ENCODE assay signal across 8 mouse cellular contexts in the genomic region with DNA sequence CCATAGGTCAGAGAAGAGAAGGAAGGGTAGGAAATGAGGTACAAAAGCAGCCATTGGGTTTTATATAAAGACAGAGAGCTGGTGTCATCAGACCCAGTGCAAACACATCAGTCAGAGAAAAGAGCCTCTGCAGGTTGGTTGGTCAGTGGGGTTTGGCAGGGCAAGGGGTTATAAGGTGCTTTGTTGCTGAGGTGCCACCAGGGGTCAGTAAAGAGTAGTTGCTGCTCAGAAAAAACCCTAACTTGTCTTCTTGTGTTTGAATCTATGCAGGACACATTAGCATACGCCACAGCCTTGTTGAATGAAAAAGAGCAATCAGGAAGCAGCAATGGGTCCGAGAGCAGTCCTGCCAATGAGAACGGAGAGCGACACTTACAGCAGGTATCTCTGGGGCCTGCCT. TPM values are rescaled to one million over a fixed set of nuclear protein-coding genes. Genes with fewer than 3 reads are reported as not detected.
DNase-seq lines count a peak whose midpoint lies in the region; ATAC-seq and TF ChIP-seq lines count a peak whose summit lies in the region.

No protein-coding gene starts in this region.

- H3K4me1 ChIP-seq in lung, postnatal 0 days (ENCODE audit: insufficient read depth, low read depth, low read length): no peaks in the 10 kb centered on the region

- no peaks in the 10 kb centered on the region for H3K27me3 ChIP-seq in lung, postnatal 0 days (replicated peaks; ENCODE audit: insufficient read depth, low read length)

- no peak overlapping the region for H3K27ac ChIP-seq in lung, postnatal 0 days (ENCODE audit: low read length)

- peak; percentile 77 for TF ChIP-seq CTCF in lung, postnatal 0 days (IDR thresholded peaks at IDR 0.05)

- no peaks in the 10 kb centered on the region for H3K9me3 ChIP-seq in lung, postnatal 0 days (ENCODE audit: low read length)

- no peak overlapping the region for H3K4me3 ChIP-seq in lung, postnatal 0 days (ENCODE audit: low read depth, low read length)

- H3K36me3 ChIP-seq in lung, postnatal 0 days (ENCODE audit: insufficient read depth, low read length): peaks cover 31% of the 10 kb centered on the region

- WGBS in lung, postnatal 0 days: 56% methylated on average over 4 of the region's 4 CpGs

- H3K4me2 ChIP-seq in lung, postnatal 0 days (replicated peaks; ENCODE audit: low read depth, low read length): no peak overlapping the region

- no peak for TF ChIP-seq EP300 in lung, postnatal 0 days (IDR thresholded peaks at IDR 0.05)

- DNase-seq in adrenal gland, postnatal 10 days: peak; percentile 28
- DNase-seq in adrenal gland, adult 8-10 months: no peak
- peak; percentile 53 for DNase-seq in lung, postnatal 0 days (ENCODE audit: low spot score)
- no peak for DNase-seq in lung, postnatal 4 days
- peak; percentile 28 for DNase-seq in cerebellum, adult 9-10 months
- DNase-seq in layer of hippocampus, adult 8-10 months (ENCODE audit: low spot score in 2 of 2): no peak
- no peak for DNase-seq in gastrocnemius, adult 18-20 months (ENCODE audit: low spot score)

- H3K9ac ChIP-seq in lung, postnatal 0 days (replicated peaks; ENCODE audit: low read depth): no peak overlapping the region

- no peak for ATAC-seq in lung, postnatal 0 days
- peak; percentile 74 for ATAC-seq in megakaryocyte, adult 5-6 weeks (ENCODE audit: poor library complexity, severe bottlenecking)

RNA-seq across cellular contexts. Expression of gene Pcsk9, which starts 27.7 kb away (rescaled TPM):
- total RNA-seq in adrenal gland, postnatal 10 days (2021): 1 to 10 TPM in 1 of 2 experiments, under 1 TPM in 1; 0.94 to 1.1 TPM
- under 1 TPM in 1 of 4 experiments, not detected in 3; 0.17 TPM for total RNA-seq in adrenal gland, adult 8-10 months (2022)
- 0.38 and 0.51 TPM in 2 replicates for polyA plus RNA-seq in lung, postnatal 0 days (2015; fragmentation: Nextera tagmentation; extraction: Ambion mirVana)
- 0.09 TPM in 1 of 2 replicates, not detected in the other for total RNA-seq in megakaryocyte, adult 5-6 weeks (2015)
- total RNA-seq in megakaryocyte, adult 5-6 weeks (2017): not detected in 2 replicates
- total RNA-seq in layer of hippocampus, adult 8-10 months (2022): under 1 TPM in 3 of 4 experiments, not detected in 1; 0.11 to 0.16 (median 0.13) TPM
- not detected for total RNA-seq in gastrocnemius, adult 18-20 months (2021)

RNA-seq across cellular contexts. Expression of gene Bsnd, which starts 55.6 kb away (rescaled TPM):
- total RNA-seq in adrenal gland, postnatal 10 days (2021): not detected
- total RNA-seq in adrenal gland, adult 8-10 months (2022): under 1 TPM in 1 of 4 experiments, not detected in 3; 0.45 TPM
- polyA plus RNA-seq in lung, postnatal 0 days (2015; fragmentation: Nextera tagmentation; extraction: Ambion mirVana): not detected in 2 replicates
- not detected in 2 replicates for total RNA-seq in megakaryocyte, adult 5-6 weeks (2015)
- not detected in 2 replicates for total RNA-seq in megakaryocyte, adult 5-6 weeks (2017)
- total RNA-seq in layer of hippocampus, adult 8-10 months (2022): not detected
- total RNA-seq in gastrocnemius, adult 18-20 months (2021): not detected

Comparison
In these comparisons a context has a peak if more than half of its experiments do, and no peak if none do; other contexts are left out.
1. DNase-seq: peak in adrenal gland, postnatal 10 days (single experiment), lung, postnatal 0 days (single experiment) and cerebellum, adult 9-10 months (single experiment); none in adrenal gland, adult 8-10 months (single experiment), lung, postnatal 4 days (0 of 2), layer of hippocampus, adult 8-10 months (0 of 2) and gastrocnemius, adult 18-20 months (single experiment).